ENCODE assay signal across 24 mouse cellular contexts in the genomic region with DNA sequence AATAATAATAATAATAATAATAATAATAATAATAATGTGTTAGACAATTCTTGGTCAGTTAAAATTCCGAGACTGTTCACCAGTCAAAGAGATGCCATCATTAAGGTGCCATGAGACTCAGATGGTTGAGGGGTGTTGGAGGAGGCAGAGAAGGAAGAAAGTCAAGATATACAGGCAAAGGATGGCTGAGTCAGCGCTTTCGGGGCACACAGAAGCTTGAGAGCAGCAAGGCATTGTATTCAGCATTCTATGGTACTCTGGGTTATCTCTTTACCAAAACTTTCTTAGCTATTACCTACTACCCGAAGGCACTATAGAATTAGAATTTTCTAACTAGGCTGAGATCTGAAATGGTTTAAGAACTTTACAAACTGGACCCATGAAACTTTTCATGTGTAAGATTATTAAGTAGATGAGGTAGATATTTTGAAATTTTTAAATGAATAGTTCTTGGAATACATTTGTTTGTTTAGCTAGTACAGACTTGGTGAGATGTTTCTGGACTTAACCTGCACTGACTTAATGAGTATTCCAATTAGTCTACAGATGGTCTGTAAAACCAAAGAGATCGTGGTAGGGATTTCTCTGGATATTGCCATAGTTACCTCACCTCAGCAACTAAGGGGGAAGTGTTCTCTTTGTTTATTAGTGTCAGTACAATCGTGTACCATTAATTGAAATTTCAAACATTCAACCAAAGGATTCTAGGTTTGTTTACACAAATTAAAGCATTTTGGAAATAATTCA. TPM values are rescaled to one million over a fixed set of nuclear protein-coding genes. Genes with fewer than 3 reads are reported as not detected.
DNase-seq lines count a peak whose midpoint lies in the region; ATAC-seq and TF ChIP-seq lines count a peak whose summit lies in the region.
"Had no signal": no experiment of that assay in that cellular context is flagged by ENCODE, and none has a peak within 500 bp of the region (broad histone marks: within the 10 kb centered on the region; RNA-seq: fewer than 3 reads in every experiment).

No protein-coding gene starts in this region.

- H3K4me3 ChIP-seq in forebrain, embryonic 13.5 days = no peak overlapping the region
- no peak overlapping the region for H3K4me3 ChIP-seq in forebrain, postnatal 0 days (ENCODE audit: low read depth, low read length)
- H3K4me3 ChIP-seq in midbrain, embryonic 16.5 days (ENCODE audit: low read depth, low read length) = no peak overlapping the region
- H3K4me3 ChIP-seq in midbrain, postnatal 0 days (ENCODE audit: low read depth, low read length) = no peak overlapping the region
- H3K4me3 ChIP-seq in hindbrain, embryonic 15.5 days = no peak overlapping the region
- H3K4me3 ChIP-seq in intestine, postnatal 0 days (ENCODE audit: low read depth, low read length) = no peak overlapping the region
- H3K4me3 ChIP-seq: embryonic facial prominence, embryonic 15.5 days; gastrocnemius, adult 2 months; limb, embryonic 12.5 days; midbrain, embryonic 12.5 days; myocyte had no signal

- DNase-seq in forebrain, postnatal 0 days = no peak
- no peak for DNase-seq in midbrain, postnatal 0 days (ENCODE audit: low spot score)
- no peak for DNase-seq in cerebellum, postnatal 4 days (ENCODE audit: low spot score in 2 of 2)
- DNase-seq: cerebellum, adult 18-20 months; gastrocnemius, adult 2 months; heart, postnatal 36 days; kidney, adult 9 months; kidney, postnatal 14 days; layer of hippocampus, postnatal 36 days; liver, postnatal 0 days; right cerebral cortex, postnatal 25 days; spleen, adult 18-20 months had no signal

- H3K27ac ChIP-seq in forebrain, embryonic 13.5 days = no peak overlapping the region
- no peak overlapping the region for H3K27ac ChIP-seq in forebrain, postnatal 0 days (ENCODE audit: low read depth, low read length)
- H3K27ac ChIP-seq in midbrain, embryonic 16.5 days (ENCODE audit: low read length) = no peak overlapping the region
- no peak overlapping the region for H3K27ac ChIP-seq in midbrain, postnatal 0 days (ENCODE audit: low read depth, low read length)
- peak overlapping the region; percentile 43; the same call in 1 of the 2 replicates for H3K27ac ChIP-seq in hindbrain, embryonic 15.5 days (replicated peaks)
- no peak overlapping the region for H3K27ac ChIP-seq in intestine, postnatal 0 days (ENCODE audit: low read depth, low read length)
- H3K27ac ChIP-seq: embryonic facial prominence, embryonic 15.5 days; gastrocnemius, adult 2 months; limb, embryonic 12.5 days; midbrain, embryonic 12.5 days had no signal

- no peak for TF ChIP-seq CTCF in forebrain, postnatal 0 days (IDR thresholded peaks at IDR 0.05; ENCODE audit: low read depth)
- TF ChIP-seq CTCF in midbrain, postnatal 0 days (IDR thresholded peaks at IDR 0.05) = no peak
- no peak for TF ChIP-seq CTCF in intestine, postnatal 0 days (IDR thresholded peaks at IDR 0.05; ENCODE audit: low read depth)

- no peak overlapping the region for H3K9ac ChIP-seq in forebrain, embryonic 13.5 days
- H3K9ac ChIP-seq in forebrain, postnatal 0 days = no peak overlapping the region
- no peak overlapping the region for H3K9ac ChIP-seq in midbrain, embryonic 16.5 days (ENCODE audit: low read depth, low read length)
- no peak overlapping the region for H3K9ac ChIP-seq in midbrain, postnatal 0 days (replicated peaks; ENCODE audit: low read length, poor library complexity, severe bottlenecking)
- H3K9ac ChIP-seq in hindbrain, embryonic 15.5 days = no peak overlapping the region
- no peak overlapping the region for H3K9ac ChIP-seq in intestine, postnatal 0 days (ENCODE audit: low read depth, low read length)
- H3K9ac ChIP-seq: embryonic facial prominence, embryonic 15.5 days; limb, embryonic 12.5 days; liver, postnatal 0 days; midbrain, embryonic 12.5 days had no signal

- H3K4me1 ChIP-seq in forebrain, embryonic 13.5 days = peaks cover 23% of the 10 kb centered on the region
- no peaks in the 10 kb centered on the region for H3K4me1 ChIP-seq in forebrain, postnatal 0 days (ENCODE audit: insufficient read depth)
- H3K4me1 ChIP-seq in midbrain, embryonic 16.5 days (ENCODE audit: control insufficient read depth, insufficient read depth, low read length) = no peaks in the 10 kb centered on the region; the same call in 1 of the 2 replicates
- no peaks in the 10 kb centered on the region for H3K4me1 ChIP-seq in midbrain, postnatal 0 days (ENCODE audit: insufficient read depth, low read length)
- peaks cover 9% of the 10 kb centered on the region; the same call in 1 of the 2 replicates for H3K4me1 ChIP-seq in hindbrain, embryonic 15.5 days (replicated peaks)
- H3K4me1 ChIP-seq in intestine, postnatal 0 days (replicated peaks; ENCODE audit: control insufficient read depth, insufficient read depth, low read length) = no peaks in the 10 kb centered on the region
- H3K4me1 ChIP-seq: embryonic facial prominence, embryonic 15.5 days had no signal

- ATAC-seq in forebrain, embryonic 13.5 days = peak; percentile 22; the same call in 1 of the 2 replicates
- ATAC-seq in forebrain, postnatal 0 days = no peak; the same call in 1 of the 2 replicates
- 0 out of 2 replicates have a peak, but pooled peaks have one; percentile 39 for ATAC-seq in midbrain, embryonic 16.5 days
- no peak for ATAC-seq in midbrain, postnatal 0 days (ENCODE audit: low FRiP score)
- ATAC-seq in hindbrain, embryonic 15.5 days (ENCODE audit: low FRiP score, low read depth) = no peak
- ATAC-seq in intestine, postnatal 0 days = no peak
- ATAC-seq: CD4-positive, CD25-positive, alpha-beta regulatory T cell, adult 4 months; liver, postnatal 0 days; lung, postnatal 0 days had no signal

- H3K4me2 ChIP-seq in forebrain, embryonic 13.5 days = no peak overlapping the region
- H3K4me2 ChIP-seq in forebrain, postnatal 0 days (ENCODE audit: low read depth) = no peak overlapping the region
- no peak overlapping the region for H3K4me2 ChIP-seq in midbrain, embryonic 16.5 days (ENCODE audit: low read length)
- H3K4me2 ChIP-seq in midbrain, postnatal 0 days (ENCODE audit: low read depth, low read length, poor library complexity, severe bottlenecking) = no peak overlapping the region
- H3K4me2 ChIP-seq in hindbrain, embryonic 15.5 days = no peak overlapping the region
- H3K4me2 ChIP-seq in intestine, postnatal 0 days (replicated peaks; ENCODE audit: low read depth) = no peak overlapping the region
- H3K4me2 ChIP-seq: embryonic facial prominence, embryonic 15.5 days; limb, embryonic 12.5 days; liver, embryonic 11.5 days; midbrain, embryonic 12.5 days had no signal

- no peaks in the 10 kb centered on the region for H3K36me3 ChIP-seq in forebrain, embryonic 13.5 days (ENCODE audit: poor library complexity, severe bottlenecking)
- no peaks in the 10 kb centered on the region for H3K36me3 ChIP-seq in forebrain, postnatal 0 days (ENCODE audit: insufficient read depth)
- H3K36me3 ChIP-seq in midbrain, embryonic 16.5 days (ENCODE audit: control insufficient read depth, insufficient read depth, low read length) = no peaks in the 10 kb centered on the region
- H3K36me3 ChIP-seq in midbrain, postnatal 0 days (ENCODE audit: insufficient read depth, low read length) = no peaks in the 10 kb centered on the region
- no peaks in the 10 kb centered on the region for H3K36me3 ChIP-seq in hindbrain, embryonic 15.5 days
- no peaks in the 10 kb centered on the region for H3K36me3 ChIP-seq in intestine, postnatal 0 days (ENCODE audit: control insufficient read depth, insufficient read depth)
- H3K36me3 ChIP-seq: embryonic facial prominence, embryonic 15.5 days; G1E; limb, embryonic 12.5 days; midbrain, embryonic 12.5 days had no signal

- WGBS in forebrain, embryonic 13.5 days = 66% methylated on average over 6 of the region's 6 CpGs
- 59% methylated on average over 6 of the region's 6 CpGs for WGBS in forebrain, postnatal 0 days
- WGBS in midbrain, embryonic 16.5 days = 70% methylated on average over 6 of the region's 6 CpGs
- 72% methylated on average over 6 of the region's 6 CpGs for WGBS in midbrain, postnatal 0 days
- 70% methylated on average over 6 of the region's 6 CpGs for WGBS in hindbrain, embryonic 15.5 days
- WGBS in intestine, postnatal 0 days = 78% methylated on average over 6 of the region's 6 CpGs

- no peaks in the 10 kb centered on the region for H3K9me3 ChIP-seq in forebrain, embryonic 13.5 days (replicated peaks)
- H3K9me3 ChIP-seq in forebrain, postnatal 0 days (ENCODE audit: low read length) = no peaks in the 10 kb centered on the region
- no peaks in the 10 kb centered on the region for H3K9me3 ChIP-seq in midbrain, embryonic 16.5 days (replicated peaks; ENCODE audit: control insufficient read depth, low read length, poor library complexity, severe bottlenecking)
- H3K9me3 ChIP-seq in midbrain, postnatal 0 days (ENCODE audit: low read length) = no peaks in the 10 kb centered on the region
- no peaks in the 10 kb centered on the region for H3K9me3 ChIP-seq in hindbrain, embryonic 15.5 days
- H3K9me3 ChIP-seq in intestine, postnatal 0 days (ENCODE audit: control insufficient read depth) = no peaks in the 10 kb centered on the region
- H3K9me3 ChIP-seq: embryonic facial prominence, embryonic 15.5 days; G1E; limb, embryonic 12.5 days; midbrain, embryonic 12.5 days had no signal

- no peaks in the 10 kb centered on the region for H3K27me3 ChIP-seq in forebrain, embryonic 13.5 days
- no peaks in the 10 kb centered on the region for H3K27me3 ChIP-seq in forebrain, postnatal 0 days (ENCODE audit: insufficient read depth, low read length)
- no peaks in the 10 kb centered on the region for H3K27me3 ChIP-seq in midbrain, embryonic 16.5 days (ENCODE audit: control insufficient read depth, insufficient read depth, low read depth, low read length)
- H3K27me3 ChIP-seq in midbrain, postnatal 0 days (ENCODE audit: insufficient read depth, low read length) = no peaks in the 10 kb centered on the region
- no peaks in the 10 kb centered on the region for H3K27me3 ChIP-seq in hindbrain, embryonic 15.5 days
- H3K27me3 ChIP-seq in intestine, postnatal 0 days (replicated peaks; ENCODE audit: control insufficient read depth, insufficient read depth, low read length) = no peaks in the 10 kb centered on the region
- H3K27me3 ChIP-seq: embryonic facial prominence, embryonic 15.5 days; limb, embryonic 12.5 days; midbrain, embryonic 12.5 days had no signal

RNA-seq across cellular contexts. Expression of gene Ptprz1, which starts 33.4 kb away (rescaled TPM):
- polyA plus RNA-seq in forebrain, embryonic 13.5 days (2015; fragmentation: Nextera tagmentation; extraction: Ambion mirVana) = 82.0 and 95.1 TPM in 2 replicates
- 169 and 237 TPM in 2 replicates for total RNA-seq in forebrain, postnatal 0 days (2014; rRNA removed)
- 78.2 and 115 TPM in 2 replicates for polyA plus RNA-seq in forebrain, postnatal 0 days (2015; fragmentation: Nextera tagmentation; extraction: Ambion mirVana)
- polyA plus RNA-seq in midbrain, embryonic 16.5 days (2015; fragmentation: Nextera tagmentation; extraction: Ambion mirVana) = 84.3 and 112 TPM in 2 replicates
- total RNA-seq in midbrain, postnatal 0 days (2014; rRNA removed) = 260 and 300 TPM in 2 replicates
- polyA plus RNA-seq in midbrain, postnatal 0 days (2015; fragmentation: Nextera tagmentation; extraction: Ambion mirVana) = 129 and 133 TPM in 2 replicates
- polyA plus RNA-seq in hindbrain, embryonic 15.5 days (2015; fragmentation: Nextera tagmentation; extraction: Ambion mirVana) = 70.2 and 71.0 TPM in 2 replicates
- 3.5 and 3.6 TPM in 2 replicates for polyA plus RNA-seq in intestine, postnatal 0 days (2015; fragmentation: Nextera tagmentation; extraction: Ambion mirVana)
- polyA plus RNA-seq: G1E, myocyte had no signal

Comparison
In these comparisons a context has a peak if more than half of its experiments do, and no peak if none do; other contexts are left out.
1. ATAC-seq: peak in forebrain, embryonic 13.5 days (single experiment) and midbrain, embryonic 16.5 days (single experiment); none in forebrain, postnatal 0 days (single experiment), midbrain, postnatal 0 days (single experiment), hindbrain, embryonic 15.5 days (single experiment) and intestine, postnatal 0 days (single experiment).
2. RNA of gene Ptprz1, which starts 33.4 kb away (polyA plus RNA-seq): 129 to 133 TPM in midbrain, postnatal 0 days, 78.2 to 115 TPM in forebrain, postnatal 0 days, 84.3 to 112 TPM in midbrain, embryonic 16.5 days, 82.0 to 95.1 TPM in forebrain, embryonic 13.5 days and 70.2 to 71.0 TPM in hindbrain, embryonic 15.5 days; 3.5 to 3.6 TPM in intestine, postnatal 0 days; every median in the first group is over 10 times any median in the second.